Mouse (Mus musculus) frontal cortex, postnatal 25 days (tissue): ENCODE data around the gene BC025920.

Experiments used
- DNase-seq, 2 experiments: peaks; one replicate each; pipeline ENCODE4 v3.0.0; 2022; ENCODE audit warnings: low spot score in 2 of 2

The BC025920 gene

GRCm38 (mm10) chr10:81642648-81643448 is 36.8 kb downstream of the BC025920 start:
- no peak for DNase-seq

GRCm38 (mm10) chr10:81643449-81644055 is 37.5 kb downstream of the BC025920 start:
- peak; percentile 82 to 91 for DNase-seq

GRCm38 (mm10) chr10:81644162-81644561 is 38.1 kb downstream of the BC025920 start:
- DNase-seq: peak in 1 of 2 experiments; percentile 19

GRCm38 (mm10) chr10:81644716-81645115 is 38.6 kb downstream of the BC025920 start:
- DNase-seq: peak in 1 of 2 experiments; percentile 5

GRCm38 (mm10) chr10:81645391-81645790 is 39.3 kb downstream of the BC025920 start:
- no peak for DNase-seq

GRCm38 (mm10) chr10:81646015-81646555 is 40.0 kb downstream of the BC025920 start:
- DNase-seq: no peak

- DNase-seq: peak; percentile 71 to 82
Measured at GRCm38 (mm10) chr10:81648803-81649775, 43.0 kb downstream of the BC025920 start, which contains the start of gene Gm10778. Gene Gm10778, plus strand, starts transcription at chr10:81649059.

GRCm38 (mm10) chr10:81655178-81655577 is 49.1 kb downstream of the BC025920 start:
- DNase-seq: no peak

- DNase-seq: no peak
Measured at GRCm38 (mm10) chr10:81656174-81656573, 50.1 kb downstream of the BC025920 start.
